Mouse (Mus musculus) A20 (cell line): ENCODE data around the gene Naif1.

Experiments used
- DNase-seq: peaks from one replicate; pipeline ENCODE4 v3.0.0-alpha.2; 2011; ENCODE audit warnings: low read depth, low spot score

Gene Naif1

GRCm38 (mm10) chr2:32427720-32428119 lies 22.5 kb upstream of the Naif1 start:
- no peak for DNase-seq

GRCm38 (mm10) chr2:32428262-32428722 lies 22.0 kb upstream of the Naif1 start:
- no peak for DNase-seq

GRCm38 (mm10) chr2:32429215-32429891 lies 20.9 kb upstream of the Naif1 start:
- no peak for DNase-seq

- DNase-seq: no peak
These were observed 19.3 kb upstream of the Naif1 start for GRCm38 (mm10) chr2:32430701-32431676.

GRCm38 (mm10) chr2:32436686-32437372 lies 13.4 kb upstream of the Naif1 start:
- no peak for DNase-seq

- DNase-seq: no peak
These were observed 12.6 kb upstream of the Naif1 start for GRCm38 (mm10) chr2:32437612-32438166.

- DNase-seq: no peak
These were observed 11.5 kb upstream of the Naif1 start for GRCm38 (mm10) chr2:32438733-32439132.

- DNase-seq: peak; percentile 77
These were observed 11.1 kb upstream of the Naif1 start for GRCm38 (mm10) chr2:32439177-32439576.

GRCm38 (mm10) chr2:32440164-32440563 lies 10.1 kb upstream of the Naif1 start:
- peak; percentile 26 for DNase-seq

- no peak for DNase-seq
These were observed 9.6 kb upstream of the Naif1 start for GRCm38 (mm10) chr2:32440632-32441031.

- peak; percentile 14 for DNase-seq
These were observed 8.7 kb upstream of the Naif1 start for GRCm38 (mm10) chr2:32441550-32441949.

- no peak for DNase-seq
These were observed 4.7 kb upstream of the Naif1 start for GRCm38 (mm10) chr2:32445535-32445934.

- DNase-seq: peak; percentile 83
These were observed 2.9 kb upstream of the Naif1 start for GRCm38 (mm10) chr2:32447264-32447936.

GRCm38 (mm10) chr2:32448480-32448879 lies 1.8 kb upstream of the Naif1 start:
- DNase-seq: peak; percentile 57

- DNase-seq: peak; percentile 98
These were observed 906 bp downstream of the Naif1 start, which contains the start of gene Slc25a25 for GRCm38 (mm10) chr2:32450881-32451844. Gene Slc25a25, minus strand, starts transcription at chr2:32451445.

- DNase-seq: peak; percentile 100
These were observed 1.7 kb downstream of the Naif1 start for GRCm38 (mm10) chr2:32451870-32452372.

- no peak for DNase-seq
These were observed 2.2 kb downstream of the Naif1 start for GRCm38 (mm10) chr2:32452441-32452971.

- DNase-seq: peak; percentile 45
These were observed 3.5 kb downstream of the Naif1 start for GRCm38 (mm10) chr2:32453641-32454303.

GRCm38 (mm10) chr2:32454633-32455032 lies 4.4 kb downstream of the Naif1 start:
- no peak for DNase-seq
